Mouse (Mus musculus) stomach, embryonic 14.5 days (tissue): ENCODE measurements at regions not wholly inside any gene's neighbourhood (a gene's known extent, or its start where the extent isn't known, plus 50 kb on each side); places are given as distances from the start of the nearest gene placed in this dataset.

Experiments
- ATAC-seq: fragments of 200-750 bp; cut with Nextera tagmentation; 2 replicates; pipeline ENCODE4 v1.8.0; 2017; ENCODE audit warnings: low read depth, moderate TSS enrichment; ENCODE audit not compliant: insufficient number of reproducible peaks, insufficient read depth, low FRiP score
- H3K27ac ChIP-seq: fragments of 300-500 bp; sonication (generic); 2 replicates; pipeline ENCODE4 v1.5.1; 2014; ENCODE audit warnings: mild to moderate bottlenecking, low read length, moderate library complexity, mixed read lengths
- H3K27me3 ChIP-seq: fragments of 300-500 bp; sonication (generic); 2 replicates; pipeline ENCODE4 v1.6.1; 2014; ENCODE audit warnings: low read length, control low read depth, mixed read lengths; ENCODE audit not compliant: control insufficient read depth, insufficient read depth
- H3K36me3 ChIP-seq: fragments of 300-500 bp; sonication (generic); 2 replicates; pipeline ENCODE4 v1.6.1; 2014; ENCODE audit warnings: mild to moderate bottlenecking, control low read depth, low read length, moderate library complexity, mixed read lengths; ENCODE audit not compliant: control insufficient read depth, insufficient read depth
- H3K4me1 ChIP-seq: fragments of 300-500 bp; sonication (generic); 2 replicates; pipeline ENCODE4 v1.6.1; 2014; ENCODE audit warnings: low read length, control low read depth, mixed read lengths; ENCODE audit not compliant: control insufficient read depth, insufficient read depth
- H3K4me2 ChIP-seq: fragments of 300-500 bp; sonication (generic); replicated peaks from 2 replicates; pipeline ENCODE4 v1.6.1; 2014; ENCODE audit warnings: low read depth, low read length, control low read depth
- H3K4me3 ChIP-seq: fragments of 300-500 bp; sonication (generic); 2 replicates; pipeline ENCODE4 v1.5.1; 2014; ENCODE audit warnings: low read depth, low read length, control low read depth
- H3K9ac ChIP-seq: fragments of 300-500 bp; sonication (generic); replicated peaks from 2 replicates; pipeline ENCODE4 v1.6.1; 2014; ENCODE audit warnings: low read depth, mild to moderate bottlenecking, control low read depth, low read length, moderate library complexity, mixed read lengths
- H3K9me3 ChIP-seq: fragments of 300-500 bp; sonication (generic); 2 replicates; pipeline ENCODE4 v1.6.1; 2016; ENCODE audit warnings: low read depth, low read length, control low read depth; ENCODE audit not compliant: control insufficient read depth
- WGBS: fragments of 180-500 bp; shearing (Covaris S2); extraction: QIAGEN DNeasy Blood & Tissue Kit; methylation state at CpG from one replicate; pipeline ENCODE4 v1.1.7; 2014; 5-methylcytosine and 5-hydroxymethylcytosine counted together

DNA sequence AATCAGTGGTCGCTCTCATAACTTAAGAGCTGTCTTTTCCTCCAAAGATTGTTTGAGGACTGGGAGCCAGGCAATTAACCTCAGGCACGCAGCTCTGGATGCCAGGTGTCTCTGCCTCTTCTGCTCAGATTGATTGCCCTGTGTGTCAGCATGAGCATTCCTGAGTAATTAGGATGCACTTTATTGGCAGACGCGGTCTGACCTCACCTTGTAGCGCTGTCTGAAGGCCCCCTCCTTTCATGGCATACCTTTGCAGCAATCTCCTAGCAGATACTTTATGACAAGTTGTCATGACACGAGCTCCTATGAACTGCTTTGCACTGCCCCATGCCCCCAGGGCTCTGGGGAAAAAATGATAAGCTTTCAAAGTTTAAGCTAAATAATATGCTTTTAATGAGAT is 114.1 kb upstream of the Eef1e1 start:
- H3K9me3 ChIP-seq, result no peaks in the 10 kb centered on the region
- no peak overlapping the region for H3K4me3 ChIP-seq
- WGBS, result 18% methylated on average over 6 of the region's 6 CpGs
- ATAC-seq, result no peak
- no peaks in the 10 kb centered on the region for H3K36me3 ChIP-seq
- H3K4me2 ChIP-seq, result no peak overlapping the region
- H3K27me3 ChIP-seq, result no peaks in the 10 kb centered on the region
- H3K4me1 ChIP-seq, result no peaks in the 10 kb centered on the region
- H3K9ac ChIP-seq, result no peak overlapping the region
- no peak overlapping the region for H3K27ac ChIP-seq

DNA sequence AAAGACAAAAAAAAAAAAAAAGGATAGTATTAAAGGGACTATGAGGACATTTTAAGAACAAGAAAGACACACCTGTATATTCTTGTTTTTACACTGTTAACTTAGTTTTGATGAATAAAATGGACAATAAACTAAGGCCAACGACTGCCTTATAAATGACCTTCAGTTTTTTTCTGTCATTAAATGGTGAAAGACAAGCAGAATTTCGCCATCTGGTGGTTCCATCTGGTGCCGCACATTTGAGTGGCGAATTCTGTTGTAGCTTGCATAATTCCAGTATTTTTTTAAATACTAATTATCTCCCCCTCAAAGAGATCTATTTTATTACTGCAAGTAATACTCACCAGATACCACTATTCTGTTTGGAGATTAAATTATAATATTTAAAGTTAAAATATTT is 107.3 kb upstream of the Eef1e1 start:
- Histone ChIP-seq H3K27me3 (no peaks in the 10 kb centered on the region), H3K4me3 (no peak overlapping the region), H3K4me1 (no peaks in the 10 kb centered on the region), H3K9me3 (no peaks in the 10 kb centered on the region), H3K27ac (no peak overlapping the region), H3K4me2 (no peak overlapping the region), H3K9ac (no peak overlapping the region), H3K36me3 (no peaks in the 10 kb centered on the region)
- 35% methylated on average over 4 of the region's 4 CpGs for WGBS
- ATAC-seq, result no peak

- H3K36me3 ChIP-seq, result no peaks in the 10 kb centered on the region
- no peak overlapping the region for H3K4me2 ChIP-seq
- 93% methylated on average over 3 of the region's 3 CpGs for WGBS
- no peaks in the 10 kb centered on the region for H3K9me3 ChIP-seq
- no peak overlapping the region for H3K9ac ChIP-seq
- H3K27me3 ChIP-seq, result no peaks in the 10 kb centered on the region
- no peak overlapping the region for H3K4me3 ChIP-seq
- no peak overlapping the region for H3K27ac ChIP-seq
- ATAC-seq, result no peak
- H3K4me1 ChIP-seq, result no peaks in the 10 kb centered on the region
These were observed 101.4 kb upstream of the Eef1e1 start for GRCm38 (mm10) chr13:38760261-38760660.

- no peak for ATAC-seq
- no peak overlapping the region for H3K27ac ChIP-seq
- 81% methylated on average over 11 of the region's 11 CpGs for WGBS
- H3K4me3 ChIP-seq, result no peak overlapping the region
- H3K9me3 ChIP-seq, result peaks cover 3% of the 10 kb centered on the region; the same call in 1 of the 2 replicates
- no peak overlapping the region for H3K4me2 ChIP-seq
- H3K9ac ChIP-seq, result no peak overlapping the region
- H3K4me1 ChIP-seq, result no peaks in the 10 kb centered on the region
- no peaks in the 10 kb centered on the region for H3K27me3 ChIP-seq
- no peaks in the 10 kb centered on the region for H3K36me3 ChIP-seq
These were observed 97.9 kb upstream of the Eef1e1 start for GRCm38 (mm10) chr13:38756629-38757227.

GRCm38 (mm10) chr13:38753722-38754121 is 94.9 kb upstream of the Eef1e1 start:
- Histone ChIP-seq H3K27ac (no peak overlapping the region), H3K27me3 (no peaks in the 10 kb centered on the region), H3K36me3 (no peaks in the 10 kb centered on the region), H3K9ac (no peak overlapping the region), H3K4me1 (no peaks in the 10 kb centered on the region), H3K4me3 (no peak overlapping the region), H3K9me3 (peaks cover 3% of the 10 kb centered on the region; the same call in 1 of the 2 replicates), H3K4me2 (no peak overlapping the region)
- ATAC-seq, result no peak
- 70% methylated on average over 4 of the region's 4 CpGs for WGBS

- H3K4me1 ChIP-seq, result no peaks in the 10 kb centered on the region
- no peak overlapping the region for H3K4me3 ChIP-seq
- H3K27me3 ChIP-seq, result no peaks in the 10 kb centered on the region
- H3K9ac ChIP-seq, result no peak overlapping the region
- H3K36me3 ChIP-seq, result no peaks in the 10 kb centered on the region
- 71% methylated on average over 1 of the region's 1 CpGs for WGBS
- H3K9me3 ChIP-seq, result peaks cover 3% of the 10 kb centered on the region; the same call in 1 of the 2 replicates
- ATAC-seq, result no peak
- no peak overlapping the region for H3K4me2 ChIP-seq
- no peak overlapping the region for H3K27ac ChIP-seq
These were observed 93.0 kb upstream of the Eef1e1 start for GRCm38 (mm10) chr13:38751876-38752275.

DNA sequence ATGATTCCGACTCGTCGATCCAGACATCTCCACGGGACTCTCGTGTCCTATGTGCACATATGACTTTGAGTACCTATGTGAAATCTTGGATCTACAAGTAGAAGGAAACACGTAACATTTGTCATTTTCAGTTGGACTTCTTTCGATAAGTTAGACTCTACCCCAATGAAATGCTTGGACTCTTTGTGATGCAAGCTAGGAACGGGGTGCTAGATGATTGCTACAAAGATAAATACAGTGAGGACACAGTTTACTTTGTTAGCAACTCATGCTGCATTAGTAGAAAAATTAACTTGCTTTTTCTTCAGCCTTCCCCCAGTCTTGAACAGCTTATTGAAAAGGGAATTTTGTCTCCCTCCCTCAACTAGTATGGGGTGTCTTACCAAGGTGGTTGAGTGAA is 81.2 kb upstream of the Eef1e1 start:
- Histone ChIP-seq H3K4me2 (no peak overlapping the region), H3K36me3 (no peaks in the 10 kb centered on the region), H3K4me1 (no peaks in the 10 kb centered on the region), H3K9ac (no peak overlapping the region), H3K9me3 (no peaks in the 10 kb centered on the region), H3K27me3 (no peaks in the 10 kb centered on the region), H3K27ac (no peak overlapping the region), H3K4me3 (no peak overlapping the region)
- no peak for ATAC-seq
- WGBS, result 87% methylated on average over 8 of the region's 8 CpGs

GRCm38 (mm10) chr13:38736361-38737035 is 77.6 kb upstream of the Eef1e1 start:
- H3K27ac ChIP-seq, result no peak overlapping the region
- 0 out of 2 replicates have a peak, but pooled peaks have one; percentile 56 for ATAC-seq
- H3K4me3 ChIP-seq, result no peak overlapping the region
- no peaks in the 10 kb centered on the region for H3K27me3 ChIP-seq
- H3K4me1 ChIP-seq, result no peaks in the 10 kb centered on the region
- no peaks in the 10 kb centered on the region for H3K36me3 ChIP-seq
- WGBS, result 71% methylated on average over 4 of the region's 4 CpGs
- H3K9ac ChIP-seq, result no peak overlapping the region
- H3K9me3 ChIP-seq, result no peaks in the 10 kb centered on the region
- no peak overlapping the region for H3K4me2 ChIP-seq

- ATAC-seq, result no peak
- WGBS, result 80% methylated on average over 6 of the region's 6 CpGs
- no peak overlapping the region for H3K4me2 ChIP-seq
These were observed 76.4 kb upstream of the Eef1e1 start for GRCm38 (mm10) chr13:38735294-38735693.

More at GRCm38 (mm10) chr13:38735294-38735693, 76.4 kb upstream of the Eef1e1 start:
- Histone ChIP-seq H3K4me1 (no peaks in the 10 kb centered on the region), H3K27me3 (no peaks in the 10 kb centered on the region), H3K4me3 (no peak overlapping the region), H3K27ac (no peak overlapping the region), H3K36me3 (no peaks in the 10 kb centered on the region), H3K9ac (no peak overlapping the region), H3K9me3 (no peaks in the 10 kb centered on the region)
